Mouse (Mus musculus) NIH3T3 (cell line): ENCODE results near the gene Zfand2a.

Source experiments
- DNase-seq: peaks from one replicate; pipeline ENCODE4 v3.0.0-alpha.2; 2012; ENCODE audit warnings: low read depth

Zfand2a gene

GRCm38 (mm10) chr5:139429818-139430341 is 54.5 kb downstream of the Zfand2a start:
- DNase-seq = no peak

GRCm38 (mm10) chr5:139427989-139428388 is 56.4 kb downstream of the Zfand2a start:
- DNase-seq = no peak

- no peak for DNase-seq
Observed at GRCm38 (mm10) chr5:139427001-139427400, 57.3 kb downstream of the Zfand2a start.

- no peak for DNase-seq
Observed at GRCm38 (mm10) chr5:139425198-139425597, 59.2 kb downstream of the Zfand2a start.

GRCm38 (mm10) chr5:139423026-139423865 is 61.1 kb downstream of the Zfand2a start, which contains the start of gene Gper1:
TSS of gene Gper1 (plus strand) at chr5:139423151.
- DNase-seq = peak; percentile 76
